Mouse (Mus musculus): Measurements from ENCODE around the gene Rnf151.
"Not testable (repeated sequence)": the region's sequence is repeated elsewhere in the genome, so short reads cannot be mapped to it uniquely, and the experiment has no call there.

Gene Rnf151

GRCm38 (mm10) chr17:24667416-24667815 lies 50.4 kb downstream of the Rnf151 start:
- DNase-seq (ENCODE audit: low read depth, low spot score), result no peak

- not testable (repeated sequence) for DNase-seq (ENCODE audit: low read depth, low spot score)
These were observed 50.9 kb downstream of the Rnf151 start for GRCm38 (mm10) chr17:24667011-24667410.
